Mouse (Mus musculus) kidney, embryonic 16.5 days (tissue): ENCODE measurements around the gene Gm6526. TPM values are rescaled to one million over a fixed set of nuclear protein-coding genes. Genes with fewer than 3 reads are reported as not detected.
"Not testable (repeated sequence)": the region's sequence is repeated elsewhere in the genome, so short reads cannot be mapped to it uniquely, and the experiment has no call there.

Source experiments
- ATAC-seq: fragments of 200-750 bp; cut with Nextera tagmentation; 2 replicates; pipeline ENCODE4 v1.8.0; 2017; ENCODE audit warnings: moderate TSS enrichment; ENCODE audit not compliant: low FRiP score, low TSS enrichment
- H3K27ac ChIP-seq: fragments of 300-500 bp; sonication (generic); 2 replicates; pipeline ENCODE4 v1.5.1; 2014; ENCODE audit warnings: low read length
- H3K27me3 ChIP-seq: fragments of 300-500 bp; sonication (generic); 2 replicates; pipeline ENCODE4 v1.6.1; 2014; ENCODE audit warnings: low read length, control low read depth, mixed read lengths; ENCODE audit not compliant: insufficient read depth
- H3K36me3 ChIP-seq: fragments of 300-500 bp; sonication (generic); 2 replicates; pipeline ENCODE4 v1.6.1; 2014; ENCODE audit warnings: low read length, control low read depth, mixed read lengths; ENCODE audit not compliant: insufficient read depth
- H3K4me1 ChIP-seq: fragments of 300-500 bp; sonication (generic); 2 replicates; pipeline ENCODE4 v1.6.1; 2014; ENCODE audit warnings: low read length, control low read depth, mixed read lengths; ENCODE audit not compliant: insufficient read depth
- H3K4me2 ChIP-seq: fragments of 300-500 bp; sonication (generic); replicated peaks from 2 replicates; pipeline ENCODE4 v1.6.1; 2014; ENCODE audit warnings: low read depth, low read length
- H3K4me3 ChIP-seq: fragments of 300-500 bp; sonication (generic); 2 replicates; pipeline ENCODE4 v1.5.1; 2014; ENCODE audit warnings: mild to moderate bottlenecking, low read length
- H3K9ac ChIP-seq: fragments of 300-500 bp; sonication (generic); replicated peaks from 2 replicates; pipeline ENCODE4 v1.6.1; 2014; ENCODE audit warnings: low read length
- H3K9me3 ChIP-seq: fragments of 300-500 bp; sonication (generic); 2 replicates; pipeline ENCODE4 v1.6.1; 2016; ENCODE audit warnings: low read length, control low read depth
- WGBS: fragments of 180-500 bp; shearing (Covaris S2); extraction: QIAGEN DNeasy Blood & Tissue Kit; methylation state at CpG from one replicate; pipeline ENCODE4 v1.1.7; 2014; 5-methylcytosine and 5-hydroxymethylcytosine counted together
- polyA plus RNA-seq: library from polyadenylated mRNA; unstranded; fragments of >200 nt; fragmentation: Nextera tagmentation; extraction: Ambion mirVana; gene quantifications from 2 replicates; pipeline ENCODE4 v1.2.1, GENCODE M21; 2015

The Gm6526 gene
- not detected in 2 replicates for polyA plus RNA-seq

DNA sequence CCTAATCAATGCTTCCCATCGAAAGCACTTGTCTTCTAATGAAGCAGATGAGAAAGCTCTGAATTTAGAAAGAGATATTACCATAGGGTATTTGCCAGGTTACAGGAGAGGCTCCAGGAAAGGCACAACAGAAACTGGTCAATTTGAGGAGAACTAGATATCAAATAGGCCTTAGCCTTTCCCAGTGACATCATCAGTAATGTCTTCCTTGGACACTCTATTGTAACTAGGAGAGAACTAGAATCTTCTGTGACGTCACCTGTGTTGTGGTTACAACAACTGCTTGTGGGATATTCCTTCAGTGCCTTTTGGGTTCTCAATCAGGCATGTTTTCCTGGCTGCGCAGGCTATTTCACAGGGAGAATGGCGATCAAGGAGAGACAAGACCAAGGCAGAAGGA lies at the start of gene Gm6526:
Gm6526 (plus strand) TSS at position 301 of the 400 bp plus-strand sequence.
- not testable (repeated sequence) for H3K9ac ChIP-seq, H3K36me3 ChIP-seq, H3K27ac ChIP-seq, H3K4me2 ChIP-seq, ATAC-seq, H3K9me3 ChIP-seq, H3K4me1 ChIP-seq, H3K4me3 ChIP-seq, H3K27me3 ChIP-seq
- WGBS, result 82% methylated on average over 4 of the region's 4 CpGs

DNA sequence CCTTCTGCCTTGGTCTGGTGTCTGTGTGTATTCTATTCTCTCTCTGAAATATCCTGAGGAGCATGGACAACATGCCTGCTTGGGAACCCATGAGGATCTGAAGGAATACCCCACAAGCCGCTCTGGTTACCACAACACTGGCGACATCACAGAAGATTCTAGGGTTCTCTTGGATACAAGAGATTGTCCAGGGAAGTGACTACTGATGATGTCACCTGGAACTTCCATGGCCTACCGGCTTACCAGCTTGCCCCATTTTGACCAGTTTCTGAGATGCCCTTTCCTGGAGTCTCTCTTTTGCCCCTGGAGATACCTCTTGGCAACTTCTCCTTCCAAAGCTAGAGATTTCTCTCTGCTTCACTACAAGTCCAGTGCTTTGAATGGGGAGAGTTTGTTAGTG lies 20.3 kb upstream of the Gm6526 start, which contains the start of gene Gm16506:
Gm16506 (minus strand) TSS at position 101 of the 400 bp plus-strand sequence.
- not testable (repeated sequence) for H3K9me3 ChIP-seq, H3K27ac ChIP-seq, H3K27me3 ChIP-seq, H3K36me3 ChIP-seq, H3K9ac ChIP-seq, H3K4me3 ChIP-seq, H3K4me2 ChIP-seq, ATAC-seq, H3K4me1 ChIP-seq
- 89% methylated on average over 2 of the region's 3 CpGs for WGBS

DNA sequence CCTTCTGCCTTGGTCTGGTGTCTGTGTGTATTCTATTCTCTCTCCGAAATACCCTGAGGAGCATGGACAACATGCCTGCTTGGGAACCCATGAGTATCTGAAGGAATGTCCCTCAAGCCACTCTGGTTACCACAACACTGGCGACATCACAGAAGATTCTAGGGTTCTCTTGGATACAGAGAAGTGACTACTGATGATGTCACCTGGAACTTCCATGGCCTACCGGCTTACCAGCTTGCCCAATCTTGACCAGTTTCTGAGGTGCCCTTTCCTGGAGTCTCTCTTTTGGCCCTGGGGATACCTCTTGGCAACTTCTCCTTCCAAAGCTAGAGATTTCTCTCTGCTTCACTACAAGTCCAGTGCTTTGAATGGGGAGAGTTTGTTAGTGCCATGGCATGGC lies 37.0 kb downstream of the Gm6526 start, which contains the start of gene Gm8180:
Gm8180 (minus strand) TSS at position 101 of the 400 bp plus-strand sequence.
- H3K4me3 ChIP-seq, result not testable (repeated sequence)

DNA sequence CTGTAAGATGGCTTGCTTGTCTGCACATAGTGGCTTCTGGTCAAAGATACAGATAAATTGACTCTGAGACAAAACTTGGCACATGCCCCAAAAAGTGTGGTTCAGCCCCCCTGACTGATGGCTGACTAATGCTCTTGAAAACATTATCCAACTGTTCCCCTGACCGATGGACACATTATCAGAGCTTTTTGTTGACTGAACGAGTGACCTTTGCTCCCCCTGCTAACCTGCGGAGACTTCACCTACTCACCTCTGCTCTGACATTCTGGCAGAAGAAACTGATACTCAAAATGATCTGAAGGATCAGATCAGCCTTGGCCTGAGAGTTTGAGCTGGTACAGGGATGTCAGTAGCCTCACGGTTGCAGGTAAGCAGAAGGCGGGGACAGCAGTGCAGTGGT lies 46.1 kb downstream of the Gm6526 start:
- not testable (repeated sequence) for H3K36me3 ChIP-seq, H3K9ac ChIP-seq, H3K9me3 ChIP-seq, H3K4me3 ChIP-seq, H3K4me2 ChIP-seq, H3K27me3 ChIP-seq, H3K27ac ChIP-seq, ATAC-seq, H3K4me1 ChIP-seq
- WGBS, result 47% methylated on average over 5 of the region's 5 CpGs

More for the DNA sequence above, 37.0 kb downstream of the Gm6526 start, which contains the start of gene Gm8180:
- ATAC-seq, H3K4me1 ChIP-seq, H3K9me3 ChIP-seq, H3K4me2 ChIP-seq, H3K9ac ChIP-seq, H3K27me3 ChIP-seq, H3K27ac ChIP-seq, H3K36me3 ChIP-seq: not testable (repeated sequence)
- 92% methylated on average over 3 of the region's 3 CpGs for WGBS

DNA sequence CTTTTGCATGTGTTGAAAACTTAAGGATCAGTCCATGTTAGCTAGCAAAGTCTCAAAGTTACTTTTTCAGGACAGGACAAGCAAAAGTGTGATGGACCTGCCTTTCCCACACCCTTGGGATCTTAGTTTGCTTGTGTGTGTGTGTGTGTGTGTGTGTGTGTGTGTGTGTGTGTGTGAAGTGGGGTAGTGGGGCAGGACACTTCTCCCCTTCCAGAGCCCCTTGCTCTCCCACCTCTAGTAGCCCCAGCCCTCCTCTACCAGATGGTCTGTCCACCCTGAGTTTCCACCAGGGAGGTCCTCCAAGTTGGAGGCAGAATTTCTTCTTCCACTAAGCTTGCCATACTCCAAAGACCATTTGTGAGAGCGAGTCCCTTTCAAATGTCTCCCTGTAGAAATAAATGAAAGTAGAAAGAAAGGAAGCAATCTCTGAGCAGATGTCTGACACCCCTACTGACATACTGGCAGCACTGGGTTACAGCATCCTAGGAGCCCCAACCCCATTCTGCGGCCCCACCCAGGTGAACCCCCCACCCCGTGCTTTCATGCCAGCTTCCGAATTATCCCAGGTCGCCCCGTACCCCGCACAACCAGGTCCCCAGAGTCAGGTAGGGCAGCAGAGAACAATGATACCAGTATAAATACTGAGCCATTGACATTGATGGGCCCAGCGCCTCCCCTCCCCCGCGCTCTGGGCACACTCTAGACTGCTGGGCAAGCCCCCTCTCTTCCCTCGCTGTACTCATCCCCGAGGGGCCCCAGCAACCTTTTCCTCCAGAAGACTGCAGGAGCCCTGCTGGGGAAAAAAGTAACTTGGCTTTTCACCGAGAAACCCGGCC lies 48.6 kb downstream of the Gm6526 start:
- Histone ChIP-seq H3K27ac (no peak overlapping the region), H3K36me3 (no peaks in the 10 kb centered on the region), H3K4me2 (peak overlapping the region; percentile 51), H3K9ac (no peak overlapping the region), H3K9me3 (no peaks in the 10 kb centered on the region), H3K4me3 (peak overlapping the region; percentile 25), H3K4me1 (no peaks in the 10 kb centered on the region), H3K27me3 (no peaks in the 10 kb centered on the region)
- peak; percentile 91 for ATAC-seq
- WGBS, result 12% methylated on average over 13 of the region's 14 CpGs

DNA sequence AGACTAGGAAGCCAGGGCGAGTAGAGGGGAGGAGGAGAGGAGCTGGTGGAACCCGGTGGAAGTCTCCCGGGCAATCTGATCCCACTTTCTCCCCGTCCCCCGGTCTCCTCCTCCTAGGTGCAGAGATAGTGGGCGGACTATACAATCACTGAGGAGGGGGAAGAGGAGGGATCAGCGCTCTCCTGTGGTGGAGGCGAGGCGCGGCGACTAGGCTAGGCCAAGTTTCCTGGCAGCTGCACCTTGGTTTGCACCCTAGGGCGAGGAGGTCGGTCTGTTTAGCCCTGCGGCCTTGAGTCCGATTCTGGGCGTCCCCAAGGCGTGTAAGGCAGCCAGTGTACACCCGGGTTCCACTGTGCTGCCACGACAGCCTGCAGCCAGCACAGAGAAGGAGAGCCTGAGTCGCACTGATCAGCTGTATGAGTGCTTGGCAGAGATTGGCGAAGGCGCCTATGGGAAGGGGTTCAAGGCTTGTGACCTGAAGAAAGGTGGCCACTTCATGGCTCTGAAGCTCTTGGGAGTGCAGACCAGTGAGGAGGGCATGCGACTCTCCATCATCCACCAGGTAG lies 49.3 kb downstream of the Gm6526 start:
- peak overlapping the region; percentile 51 for H3K4me2 ChIP-seq
- H3K27ac ChIP-seq, H3K27me3 ChIP-seq, H3K9me3 ChIP-seq, H3K36me3 ChIP-seq, H3K4me1 ChIP-seq: not testable (repeated sequence)
- H3K4me3 ChIP-seq, result peak overlapping the region; percentile 25
- ATAC-seq, result peak; percentile 93
- H3K9ac ChIP-seq, result 0 out of 2 replicates have a peak overlapping the region, but pooled peaks have one; percentile 31
- WGBS, result 10% methylated on average over 23 of the region's 23 CpGs

DNA sequence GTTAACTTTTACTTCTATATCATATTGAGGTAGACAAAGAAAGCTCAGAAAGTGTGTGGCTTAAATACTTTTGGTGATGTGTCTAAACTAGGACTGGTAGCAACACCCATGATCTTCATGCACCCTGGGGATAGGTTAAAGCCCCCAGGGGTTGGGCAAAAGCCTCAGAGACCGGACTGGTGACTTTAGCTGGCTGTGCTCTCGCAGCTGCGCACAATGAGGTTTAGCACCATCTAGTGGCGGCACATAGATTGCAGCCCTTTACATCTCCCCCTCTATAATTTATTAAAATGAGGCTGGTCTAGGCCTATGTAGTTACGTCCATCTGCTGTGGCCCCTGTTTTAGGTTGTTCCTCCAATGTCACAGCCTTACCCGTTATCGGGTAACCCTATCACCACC lies 56.8 kb downstream of the Gm6526 start:
- 17% methylated on average over 6 of the region's 7 CpGs for whole genome bisulfite sequencing

More for the DNA sequence above, 56.8 kb downstream of the Gm6526 start:
- not testable (repeated sequence) for H3K27ac ChIP-seq, H3K9me3 ChIP-seq, H3K4me1 ChIP-seq, H3K27me3 ChIP-seq, H3K9ac ChIP-seq, H3K4me2 ChIP-seq, ATAC-seq, H3K36me3 ChIP-seq, H3K4me3 ChIP-seq

Other genes starting within 250 kb of the Gm6526 start
- not detected in 2 replicates for gene Gm5799, start 204.3 kb upstream of the Gm6526 start, polyA plus RNA-seq
- not detected in 2 replicates for gene Gm17654, start 168.7 kb upstream of the Gm6526 start, polyA plus RNA-seq
- gene Gm10375, start 139.9 kb upstream of the Gm6526 start, polyA plus RNA-seq, result not detected in 2 replicates
- not detected in 2 replicates for gene Gm8165, start 70.7 kb upstream of the Gm6526 start, polyA plus RNA-seq
- 0.92 and 0.96 TPM in 2 replicates for gene Gm7324, start 50.0 kb upstream of the Gm6526 start, polyA plus RNA-seq
- not detected in 2 replicates for gene Gm16506, start 20.4 kb upstream of the Gm6526 start, polyA plus RNA-seq
- gene Gm8180, start 36.9 kb downstream of the Gm6526 start, polyA plus RNA-seq, result not detected in 2 replicates
- gene Ear1, start 127.7 kb downstream of the Gm6526 start, polyA plus RNA-seq, result not detected in 2 replicates
- gene Ear10, start 175.7 kb downstream of the Gm6526 start, polyA plus RNA-seq, result not detected in 2 replicates
- 17.8 and 19.3 TPM in 2 replicates for gene Gm8113, start 177.5 kb downstream of the Gm6526 start, polyA plus RNA-seq
- gene Ang5, start 209.2 kb downstream of the Gm6526 start, polyA plus RNA-seq, result not detected in 2 replicates